Mouse (Mus musculus): ENCODE measurements around the gene Anapc11. TPM values are rescaled to one million over a fixed set of nuclear protein-coding genes. Genes with fewer than 3 reads are reported as not detected.
A peak's percentile ranks its signal among the peaks of the same experiment; 100 is the strongest.

Gene Anapc11
- polyA plus RNA-seq, 1 experiment from 2014 or later, result 170 TPM

DNA sequence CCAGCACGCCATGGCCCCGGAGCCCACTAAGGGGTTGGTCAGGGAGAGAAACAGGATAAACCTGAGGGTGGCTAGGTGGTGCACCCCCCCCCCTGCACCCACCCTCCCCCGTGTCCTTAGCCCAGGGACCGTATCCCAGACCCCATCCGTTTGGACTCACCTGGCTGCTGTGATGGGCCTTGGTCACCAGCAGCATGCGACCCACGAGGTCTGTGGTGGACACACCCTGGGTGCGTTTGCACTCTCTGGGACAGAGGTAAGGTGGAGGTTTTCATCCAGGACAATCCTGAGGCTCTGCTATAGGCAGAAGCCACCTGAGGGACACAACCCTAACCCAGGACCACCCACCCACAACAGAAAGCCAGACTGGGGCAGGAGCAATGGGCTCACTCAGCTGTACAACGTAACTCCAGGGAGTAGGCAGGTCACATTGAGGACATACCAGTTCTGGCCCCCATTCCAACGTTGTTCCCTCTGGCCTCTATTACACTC, 15.3 kb downstream of the Anapc11 start:
- no peak overlapping the region for H3K4me3 ChIP-seq
- H3K27me3 ChIP-seq, result peaks cover 14% of the 10 kb centered on the region
- ATAC-seq (ENCODE audit: low FRiP score), result no peak
- WGBS, result 92% methylated on average over 10 of the region's 10 CpGs
- H3K36me3 ChIP-seq, result peaks cover 57% of the 10 kb centered on the region
- no peaks in the 10 kb centered on the region for H3K9me3 ChIP-seq (replicated peaks)
- H3K27ac ChIP-seq, result no peak overlapping the region
- no peak overlapping the region; the same call in 1 of the 2 replicates for H3K9ac ChIP-seq
- no peak overlapping the region for H3K4me2 ChIP-seq (replicated peaks)
- peaks cover 27% of the 10 kb centered on the region for H3K4me1 ChIP-seq

DNA sequence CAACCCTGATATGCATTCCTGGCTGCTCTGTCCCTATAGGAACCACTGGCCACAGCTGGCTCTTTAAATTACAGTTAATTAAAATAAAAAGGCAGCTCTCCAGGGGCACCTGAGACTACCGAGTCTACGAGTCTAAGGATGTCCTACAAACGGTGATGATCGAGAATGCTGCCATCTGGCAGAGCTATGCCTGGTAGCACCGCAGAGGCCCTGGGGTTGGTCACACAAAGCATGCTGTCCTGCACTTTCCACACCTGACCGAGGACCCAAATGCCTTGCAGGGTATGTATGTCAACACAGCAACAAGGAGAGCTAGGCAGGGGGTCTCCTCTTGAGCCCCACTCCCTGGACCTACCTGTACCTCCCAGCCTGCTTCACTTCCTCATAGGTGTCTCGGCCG, 15.8 kb downstream of the Anapc11 start:
- Histone ChIP-seq H3K4me1 (peaks cover 24% of the 10 kb centered on the region), H3K36me3 (peaks cover 62% of the 10 kb centered on the region), H3K9me3 (replicated peaks) (no peaks in the 10 kb centered on the region), H3K27ac (no peak overlapping the region), H3K27me3 (peaks cover 10% of the 10 kb centered on the region), H3K4me2 (replicated peaks) (no peak overlapping the region), H3K4me3 (no peak overlapping the region), H3K9ac (no peak overlapping the region; the same call in 1 of the 2 replicates)
- 82% methylated on average over 8 of the region's 8 CpGs for WGBS
- ATAC-seq (ENCODE audit: low FRiP score), result no peak

- no peak overlapping the region for H3K4me3 ChIP-seq
- H3K27ac ChIP-seq, result no peak overlapping the region
- WGBS, result 96% methylated on average over 6 of the region's 6 CpGs
- H3K4me2 ChIP-seq (replicated peaks), result no peak overlapping the region
- ATAC-seq (ENCODE audit: low FRiP score), result no peak
- H3K4me1 ChIP-seq, result peaks cover 24% of the 10 kb centered on the region
- H3K9ac ChIP-seq, result peak overlapping the region; percentile 32; the same call in 1 of the 2 replicates
- H3K36me3 ChIP-seq, result peaks cover 63% of the 10 kb centered on the region
- no peaks in the 10 kb centered on the region for H3K27me3 ChIP-seq
- H3K9me3 ChIP-seq (replicated peaks), result no peaks in the 10 kb centered on the region
Measured at GRCm38 (mm10) chr11:120615167-120615566, 16.9 kb downstream of the Anapc11 start.

DNA sequence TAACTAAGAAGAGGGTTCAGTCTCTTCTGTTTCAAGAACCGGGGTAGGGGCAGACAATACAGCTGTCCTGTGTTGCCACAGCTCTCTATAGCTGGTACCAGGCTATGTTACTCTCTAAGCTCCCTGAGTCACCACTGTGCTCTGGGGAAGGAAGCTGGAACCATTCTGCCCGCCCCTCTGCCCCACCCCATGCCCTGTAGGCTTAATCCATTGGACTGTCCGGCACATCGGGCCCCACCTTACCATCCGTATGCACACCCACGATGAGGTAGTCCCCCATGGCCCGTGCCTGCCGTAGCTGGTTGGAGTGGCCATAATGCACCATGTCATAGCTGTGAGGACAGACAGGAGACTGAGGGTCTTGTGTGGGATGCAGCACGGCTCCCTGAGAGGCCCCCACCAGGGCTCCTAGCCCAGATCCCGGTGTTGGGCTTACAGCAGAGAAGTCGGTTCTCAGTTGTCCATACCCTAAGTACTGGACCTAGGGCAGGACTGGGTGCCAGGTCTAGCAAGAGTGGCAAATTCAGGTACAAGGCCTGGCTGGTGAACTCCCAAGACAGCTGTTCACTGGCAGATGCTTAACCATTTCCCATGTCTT, 17.5 kb downstream of the Anapc11 start:
- Histone ChIP-seq H3K4me2 (replicated peaks) (no peak overlapping the region), H3K4me3 (no peak overlapping the region), H3K36me3 (peaks cover 64% of the 10 kb centered on the region), H3K9me3 (replicated peaks) (no peaks in the 10 kb centered on the region), H3K4me1 (peaks cover 24% of the 10 kb centered on the region), H3K9ac (peak overlapping the region; percentile 32; the same call in 1 of the 2 replicates), H3K27ac (no peak overlapping the region), H3K27me3 (no peaks in the 10 kb centered on the region)
- WGBS, result 92% methylated on average over 11 of the region's 11 CpGs
- ATAC-seq (ENCODE audit: low FRiP score), result no peak

DNA sequence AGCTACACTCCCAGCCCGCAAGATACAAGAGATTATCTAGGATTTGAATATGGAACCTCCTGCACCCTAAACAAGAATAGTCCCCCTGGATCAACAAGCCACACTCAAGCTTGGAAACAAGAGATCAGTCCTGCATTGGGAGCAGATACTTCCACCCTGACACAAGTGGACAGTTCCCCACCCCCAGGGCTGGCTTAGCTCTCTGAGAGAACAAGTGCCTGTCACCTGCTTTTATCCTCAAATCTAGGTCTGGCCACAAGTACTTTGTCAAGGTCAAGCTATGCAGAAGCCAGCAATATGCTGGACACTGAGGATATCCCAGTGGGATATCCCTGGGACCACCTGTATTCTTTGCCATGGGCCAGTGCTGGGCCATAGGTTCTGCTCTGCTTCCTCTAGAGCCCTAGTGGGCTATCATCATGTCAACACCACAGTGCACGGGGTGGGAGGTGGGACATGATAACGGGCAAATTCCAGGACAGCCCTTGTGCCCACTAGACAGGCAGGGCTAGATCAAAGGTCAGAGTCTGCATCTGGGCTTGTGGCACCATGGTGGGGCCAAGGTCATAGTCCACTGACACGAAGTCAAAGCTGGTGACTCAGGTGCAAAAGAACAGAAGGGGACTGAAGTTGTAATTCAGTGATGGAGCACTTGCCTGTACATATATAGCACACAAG, 18.5 kb downstream of the Anapc11 start:
- no peaks in the 10 kb centered on the region for H3K9me3 ChIP-seq (replicated peaks)
- H3K27me3 ChIP-seq, result no peaks in the 10 kb centered on the region
- H3K9ac ChIP-seq, result peak overlapping the region; percentile 80
- peaks cover 24% of the 10 kb centered on the region for H3K4me1 ChIP-seq
- H3K36me3 ChIP-seq, result peaks cover 62% of the 10 kb centered on the region
- peak overlapping the region; percentile 71 for H3K4me3 ChIP-seq
- WGBS, result 56% methylated on average over 4 of the region's 4 CpGs
- peak overlapping the region; percentile 56 for H3K4me2 ChIP-seq (replicated peaks)
- peak overlapping the region; percentile 79; the same call in 1 of the 2 replicates for H3K27ac ChIP-seq
- ATAC-seq (ENCODE audit: low FRiP score), result no peak

- peak within 1 kb of the TSS; percentile 80 for H3K9ac ChIP-seq
- no peaks in the 10 kb centered on the region for H3K9me3 ChIP-seq (replicated peaks)
- peak; percentile 96 for ATAC-seq (ENCODE audit: low FRiP score)
- peaks cover 62% of the 10 kb centered on the region for H3K36me3 ChIP-seq
- peaks cover 24% of the 10 kb centered on the region for H3K4me1 ChIP-seq
- H3K27me3 ChIP-seq, result no peaks in the 10 kb centered on the region
- 1% methylated on average over 56 of the region's 56 CpGs for WGBS
- H3K4me3 ChIP-seq, result peak within 1 kb of the TSS; percentile 71
- H3K27ac ChIP-seq, result peak within 1 kb of the TSS; percentile 79
- peak within 1 kb of the TSS; percentile 56 for H3K4me2 ChIP-seq (replicated peaks)
Measured at GRCm38 (mm10) chr11:120617519-120618112, 19.4 kb downstream of the Anapc11 start, which contains the start of gene Pcyt2. Gene Pcyt2, minus strand, starts transcription at chr11:120617936.

GRCm38 (mm10) chr11:120618619-120619535, 20.7 kb downstream of the Anapc11 start:
- WGBS, result 94% methylated on average over 25 of the region's 25 CpGs
- peak overlapping the region; percentile 79 for H3K27ac ChIP-seq
- peak overlapping the region; percentile 71; the same call in 1 of the 2 replicates for H3K4me3 ChIP-seq
- ATAC-seq (ENCODE audit: low FRiP score), result no peak
- no peak overlapping the region for H3K4me2 ChIP-seq (replicated peaks)
- H3K4me1 ChIP-seq, result peaks cover 30% of the 10 kb centered on the region
- no peaks in the 10 kb centered on the region for H3K27me3 ChIP-seq
- H3K36me3 ChIP-seq, result peaks cover 57% of the 10 kb centered on the region
- no peak overlapping the region for H3K9ac ChIP-seq
- H3K9me3 ChIP-seq (replicated peaks), result no peaks in the 10 kb centered on the region

DNA sequence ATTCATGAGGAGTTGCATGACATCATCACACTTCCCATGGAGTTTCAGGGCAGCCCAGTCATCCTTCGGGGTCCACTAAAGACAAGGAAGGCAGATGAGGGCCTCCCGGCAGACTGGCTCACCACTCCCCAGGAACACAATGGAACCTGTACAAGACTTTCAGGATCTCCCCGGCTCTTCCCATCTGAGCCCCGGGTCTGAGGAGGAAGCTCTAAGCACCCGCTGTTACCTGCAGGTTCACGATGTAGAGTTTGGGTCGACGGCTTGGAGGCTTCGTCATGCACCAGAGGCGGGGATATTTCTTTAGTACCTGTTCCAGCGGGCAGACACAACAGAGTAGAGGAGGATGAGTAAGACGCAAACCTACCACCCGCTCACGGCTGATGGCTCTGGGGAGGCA, 22.0 kb downstream of the Anapc11 start:
- no peaks in the 10 kb centered on the region for H3K27me3 ChIP-seq
- WGBS, result 94% methylated on average over 14 of the region's 14 CpGs
- no peaks in the 10 kb centered on the region for H3K9me3 ChIP-seq (replicated peaks)
- H3K27ac ChIP-seq, result no peak overlapping the region
- peaks cover 36% of the 10 kb centered on the region for H3K4me1 ChIP-seq
- H3K4me2 ChIP-seq (replicated peaks), result no peak overlapping the region
- no peak overlapping the region for H3K9ac ChIP-seq
- ATAC-seq (ENCODE audit: low FRiP score), result no peak
- H3K36me3 ChIP-seq, result peaks cover 54% of the 10 kb centered on the region
- no peak overlapping the region for H3K4me3 ChIP-seq

GRCm38 (mm10) chr11:120622805-120623204, 24.6 kb downstream of the Anapc11 start:
- peaks cover 23% of the 10 kb centered on the region for H3K4me1 ChIP-seq
- H3K9me3 ChIP-seq (replicated peaks), result no peaks in the 10 kb centered on the region
- no peak overlapping the region for H3K4me2 ChIP-seq (replicated peaks)
- WGBS, result 95% methylated on average over 6 of the region's 6 CpGs
- ATAC-seq (ENCODE audit: low FRiP score), result no peak
- no peak overlapping the region for H3K4me3 ChIP-seq
- no peaks in the 10 kb centered on the region for H3K27me3 ChIP-seq
- H3K9ac ChIP-seq, result no peak overlapping the region
- H3K36me3 ChIP-seq, result peaks cover 64% of the 10 kb centered on the region
- H3K27ac ChIP-seq, result no peak overlapping the region

GRCm38 (mm10) chr11:120623961-120624679, 25.9 kb downstream of the Anapc11 start:
- H3K4me1 ChIP-seq, result peaks cover 18% of the 10 kb centered on the region
- peak; percentile 68 for ATAC-seq (ENCODE audit: low FRiP score)
- peak overlapping the region; percentile 80 for H3K27ac ChIP-seq
- no peaks in the 10 kb centered on the region for H3K27me3 ChIP-seq
- WGBS, result 14% methylated on average over 29 of the region's 30 CpGs
- peak overlapping the region; percentile 99 for H3K4me3 ChIP-seq
- H3K36me3 ChIP-seq, result peaks cover 57% of the 10 kb centered on the region
- peak overlapping the region; percentile 87 for H3K9ac ChIP-seq
- peak overlapping the region; percentile 99 for H3K4me2 ChIP-seq (replicated peaks)
- H3K9me3 ChIP-seq (replicated peaks), result no peaks in the 10 kb centered on the region

DNA sequence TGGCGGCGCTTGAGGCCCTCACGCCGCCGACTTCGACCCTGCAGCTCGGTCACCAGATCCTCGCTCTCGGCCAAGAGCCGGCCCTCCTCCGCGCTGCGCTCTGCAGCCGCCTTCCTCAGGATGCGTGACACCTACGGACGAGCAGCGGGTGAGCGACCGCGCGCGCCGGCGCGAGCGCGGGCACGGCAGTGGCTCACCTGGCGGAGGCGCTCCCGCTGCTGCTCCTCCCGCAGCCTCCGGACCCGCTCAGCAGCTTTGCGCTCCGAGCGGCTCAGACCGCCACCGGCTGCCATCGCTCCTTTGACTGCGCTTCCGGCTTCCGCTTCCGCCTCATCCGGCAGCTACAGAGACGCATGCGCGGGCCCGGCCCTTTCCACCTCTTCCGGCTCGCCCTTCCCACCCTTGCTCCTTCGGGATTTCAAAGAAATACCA, 26.5 kb downstream of the Anapc11 start:
- under 1% methylated on average over 53 of the region's 53 CpGs for WGBS
- Histone ChIP-seq H3K9me3 (replicated peaks) (no peaks in the 10 kb centered on the region), H3K9ac (peak overlapping the region; percentile 87), H3K27ac (peak overlapping the region; percentile 80), H3K4me3 (peak overlapping the region; percentile 99), H3K36me3 (peaks cover 60% of the 10 kb centered on the region), H3K4me1 (peaks cover 24% of the 10 kb centered on the region), H3K4me2 (replicated peaks) (peak overlapping the region; percentile 99), H3K27me3 (no peaks in the 10 kb centered on the region)
- peak; percentile 74 for ATAC-seq (ENCODE audit: low FRiP score)

Measured in hindbrain, embryonic 12.5 days (tissue).